Mouse (Mus musculus): Measurements from ENCODE around the gene Ppp1ca. TPM values are rescaled to one million over a fixed set of nuclear protein-coding genes. Genes with fewer than 3 reads are reported as not detected.

The Ppp1ca gene
- polyA plus RNA-seq, 1 experiment, result 204 TPM

GRCm38 (mm10) chr19:4203604-4204326, 11.9 kb downstream of the Ppp1ca start:
- Histone ChIP-seq H3K4me1 (ENCODE audit: control insufficient read depth, insufficient read depth, low read length) (peaks cover 8% of the 10 kb centered on the region), H3K4me3 (replicated peaks; ENCODE audit: control insufficient read depth, low read depth, low read length) (no peak overlapping the region), H3K27ac (ENCODE audit: control insufficient read depth, insufficient read depth, low read depth, low read length, poor library complexity) (peak overlapping the region; percentile 55)
- no peak for TF ChIP-seq CTCF (IDR thresholded peaks at IDR 0.05; ENCODE audit: control insufficient read depth, insufficient read depth, low read length)
- no peak for TF ChIP-seq POLR2A (IDR thresholded peaks at IDR 0.05; ENCODE audit: borderline replicate concordance, control insufficient read depth, low read depth, low read length)
- 7% methylated on average over 13 of the region's 13 CpGs for WGBS

- TF ChIP-seq POLR2A (IDR thresholded peaks at IDR 0.05; ENCODE audit: borderline replicate concordance, control insufficient read depth, low read depth, low read length), result no peak
- peak; percentile 13; the same call in 1 of the 2 replicates for TF ChIP-seq CTCF (IDR thresholded peaks at IDR 0.05; ENCODE audit: control insufficient read depth, insufficient read depth, low read length)
- Histone ChIP-seq H3K4me1 (ENCODE audit: control insufficient read depth, insufficient read depth, low read length) (peaks cover 8% of the 10 kb centered on the region), H3K4me3 (replicated peaks; ENCODE audit: control insufficient read depth, low read depth, low read length) (no peak overlapping the region), H3K27ac (ENCODE audit: control insufficient read depth, insufficient read depth, low read depth, low read length, poor library complexity) (no peak overlapping the region)
- 46% methylated on average over 4 of the region's 4 CpGs for WGBS
These were observed 13.0 kb downstream of the Ppp1ca start for GRCm38 (mm10) chr19:4204889-4205288.

- Histone ChIP-seq H3K4me1 (ENCODE audit: control insufficient read depth, insufficient read depth, low read length) (peaks cover 4% of the 10 kb centered on the region; the same call in 1 of the 2 replicates), H3K27ac (ENCODE audit: control insufficient read depth, insufficient read depth, low read depth, low read length, poor library complexity) (no peak overlapping the region), H3K4me3 (replicated peaks; ENCODE audit: control insufficient read depth, low read depth, low read length) (no peak overlapping the region)
- TF ChIP-seq CTCF (IDR thresholded peaks at IDR 0.05; ENCODE audit: control insufficient read depth, insufficient read depth, low read length) (peak; percentile 98), POLR2A (IDR thresholded peaks at IDR 0.05; ENCODE audit: borderline replicate concordance, control insufficient read depth, low read depth, low read length) (no peak)
- 2% methylated on average over 2 of the region's 2 CpGs for WGBS
These were observed 15.1 kb downstream of the Ppp1ca start for GRCm38 (mm10) chr19:4206971-4207370.

GRCm38 (mm10) chr19:4208563-4208962, 16.7 kb downstream of the Ppp1ca start:
- 74% methylated on average over 5 of the region's 5 CpGs for WGBS
- TF ChIP-seq POLR2A (IDR thresholded peaks at IDR 0.05; ENCODE audit: borderline replicate concordance, control insufficient read depth, low read depth, low read length) (no peak), CTCF (IDR thresholded peaks at IDR 0.05; ENCODE audit: control insufficient read depth, insufficient read depth, low read length) (no peak)
- Histone ChIP-seq H3K4me1 (ENCODE audit: control insufficient read depth, insufficient read depth, low read length) (no peaks in the 10 kb centered on the region), H3K27ac (ENCODE audit: control insufficient read depth, insufficient read depth, low read depth, low read length, poor library complexity) (no peak overlapping the region), H3K4me3 (replicated peaks; ENCODE audit: control insufficient read depth, low read depth, low read length) (no peak overlapping the region)

GRCm38 (mm10) chr19:4211891-4212588, 20.2 kb downstream of the Ppp1ca start:
- H3K4me1 ChIP-seq (ENCODE audit: control insufficient read depth, insufficient read depth, low read length), result peaks cover 5% of the 10 kb centered on the region
- no peak overlapping the region for H3K4me3 ChIP-seq (replicated peaks; ENCODE audit: control insufficient read depth, low read depth, low read length)
- H3K27ac ChIP-seq (ENCODE audit: control insufficient read depth, insufficient read depth, low read depth, low read length, poor library complexity), result no peak overlapping the region
- TF ChIP-seq POLR2A (IDR thresholded peaks at IDR 0.05; ENCODE audit: borderline replicate concordance, control insufficient read depth, low read depth, low read length) (no peak), CTCF (IDR thresholded peaks at IDR 0.05; ENCODE audit: control insufficient read depth, insufficient read depth, low read length) (no peak)
- WGBS, result 65% methylated on average over 4 of the region's 4 CpGs

- no peak for TF ChIP-seq POLR2A (IDR thresholded peaks at IDR 0.05; ENCODE audit: borderline replicate concordance, control insufficient read depth, low read depth, low read length)
- no peak for TF ChIP-seq CTCF (IDR thresholded peaks at IDR 0.05; ENCODE audit: control insufficient read depth, insufficient read depth, low read length)
- Histone ChIP-seq H3K27ac (ENCODE audit: control insufficient read depth, insufficient read depth, low read depth, low read length, poor library complexity) (peak overlapping the region; percentile 49; the same call in 1 of the 2 replicates), H3K4me1 (ENCODE audit: control insufficient read depth, insufficient read depth, low read length) (peaks cover 5% of the 10 kb centered on the region), H3K4me3 (replicated peaks; ENCODE audit: control insufficient read depth, low read depth, low read length) (peak overlapping the region; percentile 15)
- 13% methylated on average over 9 of the region's 9 CpGs for WGBS
These were observed 21.7 kb downstream of the Ppp1ca start for GRCm38 (mm10) chr19:4213524-4213974.

- under 1% methylated on average over 49 of the region's 49 CpGs for WGBS
- no peak for TF ChIP-seq POLR2A (IDR thresholded peaks at IDR 0.05; ENCODE audit: borderline replicate concordance, control insufficient read depth, low read depth, low read length)
- no peak for TF ChIP-seq CTCF (IDR thresholded peaks at IDR 0.05; ENCODE audit: control insufficient read depth, insufficient read depth, low read length)
- Histone ChIP-seq H3K27ac (ENCODE audit: control insufficient read depth, insufficient read depth, low read depth, low read length, poor library complexity) (peak within 1 kb of the TSS; percentile 93), H3K4me1 (ENCODE audit: control insufficient read depth, insufficient read depth, low read length) (peaks cover 5% of the 10 kb centered on the region), H3K4me3 (replicated peaks; ENCODE audit: control insufficient read depth, low read depth, low read length) (peak within 1 kb of the TSS; percentile 49)
These were observed 22.4 kb downstream of the Ppp1ca start, which contains the start of the genes Clcf1 and AC109138.7 for GRCm38 (mm10) chr19:4214071-4214770. Clcf1 (plus strand) TSS chr19:4214238. AC109138.7 (plus strand) TSS chr19:4214357.
